7 mouse cellular contexts compared by ENCODE assay signal in genomic region chr2:152678302-152678701, GRCm38 (mm10). TPM values are rescaled to one million over a fixed set of nuclear protein-coding genes. Genes with fewer than 3 reads are reported as not detected.
A peak's percentile ranks its signal among the peaks of the same experiment; 100 is the strongest.
DNase-seq lines count a peak whose midpoint lies in the region; ATAC-seq and TF ChIP-seq lines count a peak whose summit lies in the region.

No protein-coding gene starts in this region.

- H3K4me2 ChIP-seq in liver, embryonic 12.5 days: no peak overlapping the region
- no peak overlapping the region for H3K4me2 ChIP-seq in embryonic facial prominence, embryonic 14.5 days (ENCODE audit: low read depth, low read length)
- no peak overlapping the region for H3K4me2 ChIP-seq in liver, embryonic 14.5 days (ENCODE audit: low read depth)

- H3K27me3 ChIP-seq in liver, embryonic 12.5 days (replicated peaks): no peaks in the 10 kb centered on the region
- H3K27me3 ChIP-seq in embryonic facial prominence, embryonic 14.5 days (replicated peaks; ENCODE audit: control insufficient read depth, insufficient read depth, low read length): no peaks in the 10 kb centered on the region
- no peaks in the 10 kb centered on the region for H3K27me3 ChIP-seq in liver, embryonic 14.5 days (ENCODE audit: control insufficient read depth, insufficient read depth, low read length)

- no peak overlapping the region for H3K27ac ChIP-seq in liver, embryonic 12.5 days
- no peak overlapping the region for H3K27ac ChIP-seq in embryonic facial prominence, embryonic 14.5 days (replicated peaks; ENCODE audit: low read depth, low read length)
- no peak overlapping the region for H3K27ac ChIP-seq in liver, embryonic 14.5 days

- no peak overlapping the region for H3K4me3 ChIP-seq in liver, embryonic 12.5 days
- H3K4me3 ChIP-seq in embryonic facial prominence, embryonic 14.5 days (ENCODE audit: low read depth, low read length): no peak overlapping the region
- no peak overlapping the region for H3K4me3 ChIP-seq in liver, embryonic 14.5 days (ENCODE audit: insufficient read depth in 1 of 2, low read depth in 2 of 2, low read length in 2 of 2)

- no peaks in the 10 kb centered on the region for H3K9me3 ChIP-seq in liver, embryonic 12.5 days (replicated peaks)
- H3K9me3 ChIP-seq in embryonic facial prominence, embryonic 14.5 days (ENCODE audit: control insufficient read depth, low read length): no peaks in the 10 kb centered on the region
- H3K9me3 ChIP-seq in liver, embryonic 14.5 days (ENCODE audit: control insufficient read depth, low read length): no peaks in the 10 kb centered on the region

- peak; percentile 18 for DNase-seq in liver
- DNase-seq in R1 (ENCODE audit: low read depth, low spot score): peak; percentile 67
- peak; percentile 83 for DNase-seq in embryonic facial prominence, embryonic 14.5 days (ENCODE audit: low spot score)
- DNase-seq in liver, embryonic 14.5 days (ENCODE audit: low read depth in 3 of 3, low spot score in 3 of 3): no peak
- DNase-seq in telencephalon, adult 2 months (ENCODE audit: low read depth, low spot score): peak; percentile 51
- no peak for DNase-seq in urinary bladder, postnatal 36 days (ENCODE audit: low spot score in 2 of 2)

- no peak for ATAC-seq in liver, embryonic 12.5 days
- no peak for ATAC-seq in embryonic facial prominence, embryonic 14.5 days (ENCODE audit: low read depth)
- ATAC-seq in liver, embryonic 14.5 days (ENCODE audit: insufficient read depth): no peak

- H3K9ac ChIP-seq in liver, embryonic 12.5 days: no peak overlapping the region
- H3K9ac ChIP-seq in embryonic facial prominence, embryonic 14.5 days (ENCODE audit: low read depth, low read length): no peak overlapping the region
- H3K9ac ChIP-seq in liver, embryonic 14.5 days (replicated peaks): no peak overlapping the region

- peaks cover 21% of the 10 kb centered on the region for H3K4me1 ChIP-seq in liver, embryonic 12.5 days
- H3K4me1 ChIP-seq in embryonic facial prominence, embryonic 14.5 days (ENCODE audit: control insufficient read depth, insufficient read depth, low read length): no peaks in the 10 kb centered on the region; the same call in 1 of the 2 replicates
- H3K4me1 ChIP-seq in liver, embryonic 14.5 days (replicated peaks; ENCODE audit: control insufficient read depth in 2 of 2, insufficient read depth in 2 of 2, low read length in 1 of 2): no peaks in the 10 kb centered on the region

- 64% methylated on average over 3 of the region's 3 CpGs for WGBS in liver, embryonic 12.5 days (ENCODE audit: insufficient replicate concordance)
- WGBS in embryonic facial prominence, embryonic 14.5 days: 51% methylated on average over 3 of the region's 3 CpGs
- WGBS in liver, embryonic 14.5 days (ENCODE audit: insufficient replicate concordance): 59% methylated on average over 3 of the region's 3 CpGs

- TF ChIP-seq EP300 in liver, embryonic 14.5 days (IDR thresholded peaks at IDR 0.05; ENCODE audit: low read depth): no peak

- H3K36me3 ChIP-seq in liver, embryonic 12.5 days: peaks cover 92% of the 10 kb centered on the region
- peaks cover 94% of the 10 kb centered on the region for H3K36me3 ChIP-seq in embryonic facial prominence, embryonic 14.5 days (ENCODE audit: control insufficient read depth, insufficient read depth, low read length)
- peaks cover 51% of the 10 kb centered on the region for H3K36me3 ChIP-seq in liver, embryonic 14.5 days (replicated peaks; ENCODE audit: control insufficient read depth, insufficient read depth, low read depth)

- peak; percentile 68 for TF ChIP-seq CTCF in liver, embryonic 14.5 days (IDR thresholded peaks at IDR 0.05; ENCODE audit: low read depth)

RNA-seq across cellular contexts. Expression of gene Mcts2, which starts 8.5 kb away (rescaled TPM):
- 26.4 and 27.2 TPM in 2 replicates for polyA plus RNA-seq in liver, embryonic 12.5 days (2016; fragmentation: Nextera tagmentation; extraction: Ambion mirVana)
- 26.7 and 30.2 TPM in 2 replicates for polyA plus RNA-seq in embryonic facial prominence, embryonic 14.5 days (2014; fragmentation: Nextera tagmentation; extraction: Ambion mirVana)
- polyA plus RNA-seq in liver, embryonic 14.5 days (2012; rRNA removed): 4.3 and 10.3 TPM in 2 replicates
- 14.7 and 15.2 TPM in 2 replicates for polyA plus RNA-seq in liver, embryonic 14.5 days (2014; fragmentation: Nextera tagmentation; extraction: Ambion mirVana)

RNA-seq across cellular contexts. Expression of gene H13, which starts 9.0 kb away (rescaled TPM):
- polyA plus RNA-seq in liver, embryonic 12.5 days (2016; fragmentation: Nextera tagmentation; extraction: Ambion mirVana): 57.5 and 59.1 TPM in 2 replicates
- polyA plus RNA-seq in embryonic facial prominence, embryonic 14.5 days (2014; fragmentation: Nextera tagmentation; extraction: Ambion mirVana): 122 and 134 TPM in 2 replicates
- polyA plus RNA-seq in liver, embryonic 14.5 days (2012; rRNA removed): 24.1 and 27.4 TPM in 2 replicates
- polyA plus RNA-seq in liver, embryonic 14.5 days (2014; fragmentation: Nextera tagmentation; extraction: Ambion mirVana): 38.1 and 39.4 TPM in 2 replicates

RNA-seq across cellular contexts. Expression of gene Rem1, which starts 51.6 kb away (rescaled TPM):
- polyA plus RNA-seq in liver, embryonic 12.5 days (2016; fragmentation: Nextera tagmentation; extraction: Ambion mirVana): 1.3 and 1.4 TPM in 2 replicates
- 4.7 and 7.0 TPM in 2 replicates for polyA plus RNA-seq in embryonic facial prominence, embryonic 14.5 days (2014; fragmentation: Nextera tagmentation; extraction: Ambion mirVana)
- 0.42 and 0.66 TPM in 2 replicates for polyA plus RNA-seq in liver, embryonic 14.5 days (2012; rRNA removed)
- polyA plus RNA-seq in liver, embryonic 14.5 days (2014; fragmentation: Nextera tagmentation; extraction: Ambion mirVana): 0.52 and 0.91 TPM in 2 replicates

RNA-seq across cellular contexts. Expression of gene Defb25, which starts 55.4 kb away (rescaled TPM):
- polyA plus RNA-seq in liver, embryonic 12.5 days (2016; fragmentation: Nextera tagmentation; extraction: Ambion mirVana): 0.56 TPM in 1 of 2 replicates, not detected in the other
- polyA plus RNA-seq in embryonic facial prominence, embryonic 14.5 days (2014; fragmentation: Nextera tagmentation; extraction: Ambion mirVana): 2.3 and 2.7 TPM in 2 replicates
- not detected in 2 replicates for polyA plus RNA-seq in liver, embryonic 14.5 days (2012; rRNA removed)
- polyA plus RNA-seq in liver, embryonic 14.5 days (2014; fragmentation: Nextera tagmentation; extraction: Ambion mirVana): not detected in 2 replicates

RNA-seq across cellular contexts. Expression of gene Id1, which starts 57.7 kb away (rescaled TPM):
- 28.1 and 30.6 TPM in 2 replicates for polyA plus RNA-seq in liver, embryonic 12.5 days (2016; fragmentation: Nextera tagmentation; extraction: Ambion mirVana)
- 128 and 138 TPM in 2 replicates for polyA plus RNA-seq in embryonic facial prominence, embryonic 14.5 days (2014; fragmentation: Nextera tagmentation; extraction: Ambion mirVana)
- 45.6 and 50.6 TPM in 2 replicates for polyA plus RNA-seq in liver, embryonic 14.5 days (2012; rRNA removed)
- 20.7 and 22.6 TPM in 2 replicates for polyA plus RNA-seq in liver, embryonic 14.5 days (2014; fragmentation: Nextera tagmentation; extraction: Ambion mirVana)

Comparison
In these comparisons a context has a peak if more than half of its experiments do, and no peak if none do; other contexts are left out.
1. DNase-seq: peak in liver (single experiment), R1 (single experiment), embryonic facial prominence, embryonic 14.5 days (single experiment) and telencephalon, adult 2 months (single experiment); none in liver, embryonic 14.5 days (0 of 3) and urinary bladder, postnatal 36 days (0 of 2).